ENCODE assay signal across 8 mouse cellular contexts in genomic region chr9:107618778-107619545, GRCm38 (mm10). TPM values are rescaled to one million over a fixed set of nuclear protein-coding genes. Genes with fewer than 3 reads are reported as not detected.
DNase-seq lines count a peak whose midpoint lies in the region; ATAC-seq and TF ChIP-seq lines count a peak whose summit lies in the region.

No protein-coding gene starts in this region.

- peak; percentile 52 for ATAC-seq in Patski
- ATAC-seq in heart, embryonic 15.5 days (replicated peaks; ENCODE audit: insufficient number of reproducible peaks, insufficient read depth, low FRiP score, low read depth), result peak; percentile 83
- ATAC-seq in midbrain, postnatal 0 days (ENCODE audit: low FRiP score), result no peak

- 12% methylated on average over 13 of the region's 13 CpGs for WGBS in heart, embryonic 15.5 days
- 55% methylated on average over 13 of the region's 13 CpGs for WGBS in midbrain, postnatal 0 days

- peak overlapping the region; percentile 28 for H3K9ac ChIP-seq in heart, embryonic 15.5 days
- no peak overlapping the region for H3K9ac ChIP-seq in midbrain, postnatal 0 days (replicated peaks; ENCODE audit: low read length, poor library complexity, severe bottlenecking)

- H3K4me3 ChIP-seq in heart, embryonic 15.5 days, result no peak overlapping the region
- no peak overlapping the region for H3K4me3 ChIP-seq in midbrain, postnatal 0 days (ENCODE audit: low read depth, low read length)

- peak; percentile 76 to 81 for DNase-seq in adrenal gland, adult (ENCODE audit: inconsistent age in 2 of 2, low spot score in 1 of 2)
- DNase-seq in adrenal gland, adult 18-20 months (ENCODE audit: low spot score in 2 of 2), result no peak
- DNase-seq in Patski (ENCODE audit: low read depth, low spot score), result peak; percentile 87
- peak; percentile 88 for DNase-seq in kidney, postnatal 10 days
- peak; percentile 57 for DNase-seq in midbrain, postnatal 0 days (ENCODE audit: low spot score)
- no peak for DNase-seq in c-Kit-positive CD71-positive TER-119-positive erythroid progenitor cells, embryonic 14.5 days (ENCODE audit: low spot score)
- no peak for DNase-seq in layer of hippocampus, adult 11-12 months (ENCODE audit: low spot score)

- in situ Hi-C loops in Patski (cut with MboI; ENCODE audit: low pct_unique_long_range_greater_than_20kb), result no loop called here

- TF ChIP-seq CTCF in Patski (IDR thresholded peaks at IDR 0.05), result no peak
- no peak for TF ChIP-seq CTCF in midbrain, postnatal 0 days (IDR thresholded peaks at IDR 0.05)

- H3K9me3 ChIP-seq in heart, embryonic 15.5 days (replicated peaks), result no peaks in the 10 kb centered on the region
- no peaks in the 10 kb centered on the region for H3K9me3 ChIP-seq in midbrain, postnatal 0 days (ENCODE audit: low read length)

- peaks cover 63% of the 10 kb centered on the region for H3K36me3 ChIP-seq in heart, embryonic 15.5 days
- H3K36me3 ChIP-seq in midbrain, postnatal 0 days (ENCODE audit: insufficient read depth, low read length), result peaks cover 58% of the 10 kb centered on the region

- CTCF ChIA-PET in Patski (lab: Charles Lee), result interaction anchor here (1.3 to 3.3 kb wide), 4 partner anchors 9 to 26 kb away, joined by 3 to 16 read pairs (median 4); partner anchors contain the start of gene Gnai2

- no peaks in the 10 kb centered on the region for H3K27me3 ChIP-seq in Patski
- no peaks in the 10 kb centered on the region for H3K27me3 ChIP-seq in heart, embryonic 15.5 days
- no peaks in the 10 kb centered on the region for H3K27me3 ChIP-seq in midbrain, postnatal 0 days (ENCODE audit: insufficient read depth, low read length)

- peak overlapping the region; percentile 97 for H3K27ac ChIP-seq in heart, embryonic 15.5 days
- H3K27ac ChIP-seq in midbrain, postnatal 0 days (ENCODE audit: low read depth, low read length), result peak overlapping the region; percentile 38

- H3K4me2 ChIP-seq in heart, embryonic 15.5 days, result 0 out of 2 replicates have a peak overlapping the region, but pooled peaks have one; percentile 23
- H3K4me2 ChIP-seq in midbrain, postnatal 0 days (ENCODE audit: low read depth, low read length, poor library complexity, severe bottlenecking), result no peak overlapping the region

- POLR2A ChIA-PET in Patski (lab: Charles Lee), result interaction anchor here (1.2 to 1.4 kb wide), 3 partner anchors 11 to 15 kb away, joined by 3 to 5 read pairs (median 4); no protein-coding TSS in a partner anchor

- H3K4me1 ChIP-seq in heart, embryonic 15.5 days (replicated peaks), result peaks cover 66% of the 10 kb centered on the region
- H3K4me1 ChIP-seq in midbrain, postnatal 0 days (ENCODE audit: insufficient read depth, low read length), result no peaks in the 10 kb centered on the region

RNA-seq across cellular contexts. Expression of gene Sema3b, which starts 9.9 kb away (rescaled TPM):
- total RNA-seq in adrenal gland, adult 18-20 months (2021), result 1 to 10 TPM; 5.1 to 6.3 TPM
- 39.1 TPM for polyA plus RNA-seq in Patski (2021)
- polyA plus RNA-seq in heart, embryonic 15.5 days (2015; fragmentation: Nextera tagmentation; extraction: Ambion mirVana), result 9.7 and 10.7 TPM in 2 replicates
- 5.7 and 16.7 TPM in 2 replicates for total RNA-seq in midbrain, postnatal 0 days (2014; rRNA removed)
- 4.0 and 5.1 TPM in 2 replicates for polyA plus RNA-seq in midbrain, postnatal 0 days (2015; fragmentation: Nextera tagmentation; extraction: Ambion mirVana)

RNA-seq across cellular contexts. Expression of gene Gnai2, which starts 16.2 kb away (rescaled TPM):
- total RNA-seq in adrenal gland, adult 18-20 months (2021), result 100 to 1,000 TPM; 238 to 263 TPM
- polyA plus RNA-seq in Patski (2021), result 592 TPM
- polyA plus RNA-seq in heart, embryonic 15.5 days (2015; fragmentation: Nextera tagmentation; extraction: Ambion mirVana), result 367 and 431 TPM in 2 replicates
- total RNA-seq in midbrain, postnatal 0 days (2014; rRNA removed), result 224 and 241 TPM in 2 replicates
- polyA plus RNA-seq in midbrain, postnatal 0 days (2015; fragmentation: Nextera tagmentation; extraction: Ambion mirVana), result 260 and 264 TPM in 2 replicates

RNA-seq across cellular contexts. Expression of gene Ifrd2, which starts 31.5 kb away (rescaled TPM):
- 10 to 100 TPM; 38.0 to 41.1 TPM for total RNA-seq in adrenal gland, adult 18-20 months (2021)
- polyA plus RNA-seq in Patski (2021), result 19.1 TPM
- polyA plus RNA-seq in heart, embryonic 15.5 days (2015; fragmentation: Nextera tagmentation; extraction: Ambion mirVana), result 31.7 and 45.7 TPM in 2 replicates
- total RNA-seq in midbrain, postnatal 0 days (2014; rRNA removed), result 8.4 and 8.9 TPM in 2 replicates
- polyA plus RNA-seq in midbrain, postnatal 0 days (2015; fragmentation: Nextera tagmentation; extraction: Ambion mirVana), result 6.5 and 7.5 TPM in 2 replicates

RNA-seq across cellular contexts. Expression of gene Hyal3, which starts 38.3 kb away (rescaled TPM):
- 1 to 10 TPM; 1.4 to 1.7 TPM for total RNA-seq in adrenal gland, adult 18-20 months (2021)
- polyA plus RNA-seq in Patski (2021), result 1.1 TPM
- 0.68 and 0.82 TPM in 2 replicates for polyA plus RNA-seq in heart, embryonic 15.5 days (2015; fragmentation: Nextera tagmentation; extraction: Ambion mirVana)
- total RNA-seq in midbrain, postnatal 0 days (2014; rRNA removed), result 1.1 and 4.3 TPM in 2 replicates
- 1.8 and 2.2 TPM in 2 replicates for polyA plus RNA-seq in midbrain, postnatal 0 days (2015; fragmentation: Nextera tagmentation; extraction: Ambion mirVana)

RNA-seq across cellular contexts. Expression of gene Naa80, which starts 40.3 kb away (rescaled TPM):
- 10 to 100 TPM; 13.3 to 16.5 TPM for total RNA-seq in adrenal gland, adult 18-20 months (2021)
- polyA plus RNA-seq in Patski (2021), result 11.3 TPM
- polyA plus RNA-seq in heart, embryonic 15.5 days (2015; fragmentation: Nextera tagmentation; extraction: Ambion mirVana), result 13.4 and 17.2 TPM in 2 replicates
- total RNA-seq in midbrain, postnatal 0 days (2014; rRNA removed), result 22.7 and 35.4 TPM in 2 replicates
- polyA plus RNA-seq in midbrain, postnatal 0 days (2015; fragmentation: Nextera tagmentation; extraction: Ambion mirVana), result 20.4 and 24.4 TPM in 2 replicates

Comparison
In these comparisons a context has a peak if more than half of its experiments do, and no peak if none do; other contexts are left out.
1. DNase-seq: peak in adrenal gland, adult (2 of 2), Patski (single experiment), kidney, postnatal 10 days (single experiment) and midbrain, postnatal 0 days (single experiment); none in adrenal gland, adult 18-20 months (0 of 2), c-Kit-positive CD71-positive TER-119-positive erythroid progenitor cells, embryonic 14.5 days (single experiment) and layer of hippocampus, adult 11-12 months (single experiment).